Mouse (Mus musculus): ENCODE data around the gene Birc6.
"Not testable (repeated sequence)": the region's sequence is repeated elsewhere in the genome, so short reads cannot be mapped to it uniquely, and the experiment has no call there.

Gene Birc6

DNA sequence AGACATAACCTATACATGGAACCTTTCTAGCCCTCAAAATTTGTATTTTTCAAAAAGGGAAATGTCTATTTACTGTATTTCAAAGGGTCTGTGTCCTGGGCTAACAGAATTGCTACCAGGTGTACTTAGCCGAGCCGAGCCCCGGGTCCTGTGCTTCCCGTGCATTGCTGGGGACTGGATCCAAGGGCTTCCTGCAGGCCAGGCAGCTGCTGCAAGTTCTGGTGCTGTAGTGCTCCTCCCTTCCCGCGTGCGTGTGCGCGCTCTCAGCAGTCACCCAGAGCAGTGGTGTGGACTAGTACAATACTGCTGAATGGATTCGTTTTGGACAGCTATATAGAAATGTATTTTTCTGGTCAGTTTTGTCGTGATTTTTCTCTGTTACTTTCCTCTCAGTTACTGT is 31.8 kb downstream of the Birc6 start:
- in situ Hi-C loops (cut with MseI, MboI): no loop called here

DNA sequence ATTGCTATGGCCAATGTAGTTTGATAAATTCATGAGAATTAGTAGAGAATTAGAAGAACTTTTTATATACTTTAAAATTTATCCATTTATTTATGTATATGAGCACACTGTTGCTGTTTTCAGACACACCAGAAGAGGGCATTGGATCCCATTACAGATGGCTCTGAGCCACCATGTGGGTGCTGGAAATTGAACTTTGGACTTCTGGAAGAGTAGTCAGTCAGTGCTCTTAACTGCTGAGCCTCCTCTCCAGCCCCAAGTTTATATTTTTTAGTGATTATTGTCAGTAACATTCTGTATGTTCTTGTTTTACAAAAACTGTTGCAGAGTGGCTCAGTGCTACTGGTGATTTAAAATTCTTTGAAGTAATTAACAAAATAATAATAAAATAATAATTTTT is 36.1 kb downstream of the Birc6 start:
- in situ Hi-C loops (cut with MseI, MboI): no loop called here

DNA sequence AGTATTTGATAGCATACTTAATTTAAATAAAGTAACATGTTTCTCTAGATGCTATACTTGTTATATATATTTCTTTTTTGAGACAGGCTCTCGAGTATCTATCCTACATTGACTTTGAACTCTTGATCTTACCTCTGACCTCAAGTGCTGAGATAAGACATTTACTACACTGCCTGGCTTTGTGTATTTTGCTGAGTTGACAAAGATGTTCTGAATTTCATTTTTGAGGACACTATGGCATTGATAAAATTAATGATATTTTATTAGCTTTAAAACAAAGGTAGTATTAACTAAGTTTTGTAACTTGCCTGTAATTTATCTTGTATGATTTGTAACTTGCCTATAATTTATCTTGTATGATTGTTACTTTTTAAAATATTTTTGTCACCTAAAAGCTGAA is 41.1 kb downstream of the Birc6 start:
- in situ Hi-C loops (cut with MseI, MboI): no loop called here

DNA sequence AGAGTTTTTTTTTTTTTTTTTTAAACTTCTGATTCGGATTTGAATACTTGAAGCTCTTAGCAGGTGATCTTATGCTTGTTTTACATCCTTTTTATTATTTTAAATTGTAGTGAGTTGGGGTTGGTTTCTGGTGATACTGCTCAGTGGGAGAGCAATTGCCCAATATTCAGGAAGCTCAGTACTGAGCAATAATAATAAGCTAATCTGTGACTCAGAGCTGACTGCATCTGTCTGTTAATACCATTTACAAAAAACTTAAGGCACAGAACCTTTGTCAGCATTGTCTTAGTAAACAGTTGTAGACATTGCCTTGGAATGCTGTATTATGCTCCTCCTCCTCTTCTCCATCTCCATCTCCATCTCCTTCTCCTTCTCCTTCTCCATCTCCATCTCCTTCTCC is 42.5 kb downstream of the Birc6 start:
- in situ Hi-C loops (cut with MseI, MboI): no loop called here

DNA sequence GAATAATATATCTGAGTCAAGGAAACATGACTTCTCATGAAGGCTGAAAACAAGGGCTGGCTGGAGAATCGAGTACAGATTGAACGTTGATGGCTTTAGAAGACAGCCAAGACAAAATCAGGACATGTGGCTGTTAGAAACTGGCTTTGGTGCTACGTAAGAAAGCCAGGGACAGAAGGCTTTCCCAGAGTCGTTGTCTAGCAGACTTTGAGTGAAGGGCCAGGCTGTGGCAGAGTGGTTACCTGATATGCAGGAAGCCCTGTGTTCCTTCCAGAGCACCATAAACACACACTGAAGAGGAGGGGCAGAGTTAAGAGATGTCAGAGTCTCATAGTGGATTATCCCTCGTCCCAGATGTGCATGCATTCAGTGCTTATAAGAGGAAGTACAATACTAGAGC is 49.1 kb downstream of the Birc6 start:
- in situ Hi-C loops (cut with MseI, MboI): no loop called here

DNA sequence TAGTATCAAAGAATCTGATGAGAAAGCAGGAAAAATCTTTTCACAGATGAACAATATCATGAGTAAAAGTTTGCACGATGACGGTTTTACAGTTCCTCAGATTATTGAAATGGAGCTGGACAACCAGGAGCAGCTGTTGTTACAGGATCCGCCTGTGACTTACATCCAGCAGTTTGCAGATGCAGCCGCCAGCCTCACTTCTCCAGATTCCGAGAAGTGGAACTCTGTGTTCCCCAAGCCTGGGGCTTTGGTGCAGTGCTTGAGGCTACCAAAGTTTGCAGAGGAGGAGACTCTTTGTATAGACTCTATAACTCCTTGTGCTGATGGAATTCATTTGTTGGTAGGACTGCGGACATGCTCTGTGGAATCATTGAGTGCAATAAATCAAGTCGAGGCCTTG is 51.5 kb downstream of the Birc6 start:
- in situ Hi-C loops (cut with MseI, MboI): no loop called here

DNA sequence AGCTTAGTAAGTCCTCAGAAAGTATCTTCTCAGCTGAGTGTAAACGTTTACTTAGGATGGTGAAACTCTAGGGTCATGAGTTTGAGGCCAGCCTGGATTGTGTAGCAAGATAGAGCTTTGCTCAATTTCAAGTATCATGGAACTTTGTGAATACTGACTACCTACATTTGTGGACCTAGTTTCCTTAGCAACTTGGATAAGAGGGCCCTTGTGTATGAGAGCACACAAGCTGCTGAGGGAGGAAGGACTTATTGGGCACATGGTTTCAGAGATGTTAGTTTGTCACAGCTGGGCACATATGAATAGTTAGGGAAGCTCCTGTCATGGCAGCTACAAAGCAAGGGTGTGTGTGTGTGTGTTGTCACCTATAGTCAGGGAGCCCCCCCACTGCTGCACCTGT is 52.6 kb downstream of the Birc6 start:
- in situ Hi-C loops (cut with MseI, MboI): no loop called here

DNA sequence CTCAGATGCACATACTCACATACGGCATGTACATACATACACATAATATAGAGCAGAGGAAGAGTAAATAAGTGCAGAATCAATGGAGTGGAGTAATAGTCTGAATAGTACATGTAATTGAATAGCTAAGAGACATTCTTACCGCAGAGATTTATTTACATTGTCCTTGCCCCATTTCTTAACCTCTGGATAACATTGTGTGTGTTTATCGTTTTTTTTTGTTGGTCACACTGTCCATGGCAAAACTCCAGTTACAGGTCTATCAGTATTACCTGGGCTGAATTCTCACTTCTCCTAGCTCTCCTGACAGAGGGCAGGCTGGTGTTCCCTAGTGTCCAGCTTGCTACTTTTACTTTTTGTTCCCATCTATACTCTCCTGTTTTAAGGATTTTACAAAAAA is 58.7 kb downstream of the Birc6 start:
- in situ Hi-C loops (cut with MseI, MboI): no loop called here

DNA sequence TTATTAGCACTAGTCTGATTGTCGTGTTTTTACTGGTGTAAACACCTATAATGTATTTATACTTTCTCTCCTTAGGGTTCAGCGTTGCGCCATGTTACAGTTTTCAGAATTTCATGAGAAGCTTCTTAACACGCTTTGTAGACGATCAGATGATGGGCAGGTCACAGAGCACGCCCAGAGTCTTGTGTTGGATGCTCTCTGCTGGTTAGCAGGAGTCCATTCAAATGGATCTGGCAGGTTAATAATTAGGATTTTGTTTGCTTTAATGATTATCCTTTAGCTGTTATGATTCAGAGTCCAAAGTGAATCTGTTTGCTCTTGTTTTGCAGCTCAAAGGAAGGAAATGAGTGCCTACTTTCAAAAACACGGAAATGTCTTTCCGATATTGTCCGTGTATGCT is 70.8 kb downstream of the Birc6 start:
- in situ Hi-C loops (cut with MseI, MboI): no loop called here

DNA sequence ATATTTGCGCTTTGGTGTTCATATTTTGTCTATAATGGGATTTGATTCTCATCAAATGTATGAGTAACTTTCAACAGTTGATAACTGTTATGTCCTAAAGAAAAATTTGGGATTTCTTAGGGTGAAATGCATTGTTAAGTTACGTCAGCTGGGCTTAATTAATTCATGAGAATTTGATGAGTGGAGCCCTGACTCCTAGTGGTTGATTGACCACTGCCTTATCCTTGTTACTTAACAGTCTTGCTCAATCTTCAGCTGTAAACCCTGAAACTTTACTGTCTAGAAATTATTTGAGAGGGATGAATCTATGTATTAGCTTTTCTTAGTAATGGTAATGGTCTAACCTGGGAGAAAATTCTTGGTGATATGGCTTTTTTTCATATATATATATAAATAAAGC is 71.3 kb downstream of the Birc6 start:
- in situ Hi-C loops (cut with MseI, MboI): no loop called here

DNA sequence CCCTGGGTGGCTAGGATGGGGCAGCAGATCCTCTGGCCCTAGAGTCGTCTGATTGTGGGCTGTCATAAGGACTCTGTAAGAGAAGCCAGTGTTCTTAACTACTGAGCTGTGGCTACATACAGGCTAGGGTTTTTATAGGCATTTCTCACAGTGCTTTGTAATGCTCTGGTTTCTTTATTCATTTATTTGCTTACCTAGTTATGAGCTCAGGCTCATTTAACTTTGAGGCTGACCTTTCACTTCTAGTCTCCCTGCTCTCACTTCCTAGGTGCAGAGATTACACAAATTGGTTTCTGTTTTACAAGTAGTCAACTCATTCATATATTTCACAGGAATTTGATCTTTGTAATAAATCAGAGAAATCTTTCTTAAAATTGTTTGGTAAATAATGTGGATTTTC is 73.1 kb downstream of the Birc6 start:
- in situ Hi-C loops (cut with MseI, MboI): no loop called here

DNA sequence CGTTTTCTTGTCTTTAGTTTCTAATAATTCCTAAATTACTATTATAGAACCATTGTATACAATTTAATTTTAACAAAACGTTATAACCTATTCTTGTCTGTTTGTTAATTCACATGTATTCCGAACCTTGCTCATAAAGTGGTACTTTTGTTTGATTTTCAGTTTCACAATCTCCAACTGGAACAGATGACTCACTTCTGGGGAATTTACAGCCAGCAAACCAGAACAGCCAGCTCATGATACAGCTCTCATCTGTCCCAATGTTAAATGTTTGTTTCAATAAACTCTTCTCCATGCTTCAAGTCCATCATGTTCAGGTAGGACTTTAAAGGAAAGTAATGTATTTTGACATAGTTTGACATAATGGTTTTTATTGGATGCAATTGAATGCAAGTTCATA is 102.7 kb downstream of the Birc6 start:
- in situ Hi-C loops (cut with MseI, MboI): no loop called here

DNA sequence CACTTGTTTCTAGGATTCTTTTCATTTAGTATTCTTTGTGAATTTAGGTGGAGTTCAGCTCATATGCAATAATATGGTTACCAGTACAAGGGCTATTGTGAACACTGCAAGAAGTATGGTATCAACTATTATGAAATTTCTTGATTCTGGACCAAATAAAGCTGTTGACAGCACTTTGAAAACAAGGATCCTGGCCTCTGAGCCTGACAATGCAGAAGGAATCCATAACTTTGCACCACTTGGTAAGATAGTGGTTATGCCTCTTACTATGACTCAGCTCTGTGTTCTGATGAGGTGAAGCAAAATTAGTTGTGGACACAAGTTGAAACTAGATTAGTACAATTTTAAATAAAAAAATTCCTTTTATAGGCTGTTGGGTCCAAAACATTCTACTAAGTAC is 114.3 kb downstream of the Birc6 start:
- in situ Hi-C loops (cut with MseI, MboI): no loop called here

DNA sequence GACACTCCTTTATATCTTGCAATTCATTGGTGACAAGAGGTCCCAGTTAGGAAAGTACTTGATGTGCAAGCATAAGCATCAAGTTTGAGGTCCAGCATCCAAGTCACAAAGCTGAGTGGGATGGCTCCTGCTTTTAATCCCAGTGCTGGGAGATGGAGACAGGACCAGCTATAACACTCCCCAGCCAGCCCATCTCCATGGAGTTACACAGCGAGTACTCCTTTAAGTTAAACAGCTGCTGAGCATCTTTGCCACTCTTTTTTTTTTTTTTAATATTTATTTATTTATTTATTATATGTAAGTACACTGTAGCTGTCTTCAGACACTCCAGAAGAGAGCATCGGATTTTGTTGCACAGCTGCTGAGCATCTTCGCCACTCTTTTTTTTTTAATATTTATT is 130.3 kb downstream of the Birc6 start:
- in situ Hi-C loops (cut with MseI, MboI): no loop called here

DNA sequence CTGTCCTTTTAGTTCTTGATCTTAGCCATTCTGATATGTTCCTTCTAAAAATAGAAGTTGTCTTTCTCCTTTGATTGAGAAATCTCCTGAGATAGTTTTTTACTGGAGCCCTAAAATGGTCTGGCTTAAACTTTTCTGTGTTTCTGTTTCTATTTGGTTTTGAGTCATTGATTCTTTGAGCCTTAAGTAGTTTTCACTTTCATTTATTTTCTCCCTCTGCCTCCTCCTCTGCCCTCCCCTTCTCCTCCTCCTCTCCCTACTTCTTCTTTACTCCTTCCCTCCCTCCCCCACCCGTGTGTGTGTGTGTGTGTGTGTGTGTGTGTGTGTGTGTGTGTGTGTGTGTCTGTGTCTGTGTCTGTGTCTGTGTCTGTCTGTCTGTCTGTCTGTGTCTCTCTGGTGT is 139.9 kb downstream of the Birc6 start:
- in situ Hi-C loops (cut with MseI, MboI): no loop called here

DNA sequence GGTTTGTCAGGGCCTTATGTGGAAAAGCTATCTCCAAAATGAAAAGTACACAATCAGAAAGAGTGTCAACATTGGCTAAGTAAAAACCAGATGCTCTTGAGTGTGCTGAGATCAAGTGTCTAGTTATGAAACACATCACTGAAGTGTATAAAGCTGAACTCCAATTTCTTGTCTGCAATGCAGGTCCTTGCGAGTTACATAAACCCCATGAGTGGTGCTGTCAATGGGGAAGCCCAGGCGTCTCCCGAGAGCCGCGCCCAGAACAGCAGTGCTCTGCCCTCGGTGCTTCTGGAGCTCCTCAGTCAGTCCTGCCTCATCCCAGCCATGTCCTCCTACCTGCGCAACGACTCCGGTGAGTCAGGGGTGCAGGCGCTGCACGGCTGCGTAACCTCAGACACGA is 141.9 kb downstream of the Birc6 start:
- in situ Hi-C loops (cut with MseI, MboI): no loop called here

DNA sequence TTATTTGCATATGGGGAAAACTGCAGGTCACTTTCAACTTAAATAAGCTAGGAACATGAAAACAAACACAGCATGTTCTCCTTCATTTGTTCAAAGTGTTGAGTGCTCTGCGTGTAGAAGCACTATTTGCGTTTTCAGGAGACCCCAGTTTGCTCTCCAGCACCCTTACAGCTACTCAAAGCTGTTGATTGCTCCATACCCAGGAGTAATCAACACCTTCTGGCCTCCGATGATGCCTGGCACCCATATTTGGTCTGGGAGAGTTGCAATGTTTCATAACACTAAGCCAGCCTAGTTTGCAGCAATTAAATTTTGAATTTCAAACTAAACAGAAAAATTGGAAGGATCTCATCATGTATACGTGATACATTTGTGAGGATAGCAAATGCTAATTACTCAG is 144.4 kb downstream of the Birc6 start:
- in situ Hi-C loops (cut with MseI, MboI): no loop called here

DNA sequence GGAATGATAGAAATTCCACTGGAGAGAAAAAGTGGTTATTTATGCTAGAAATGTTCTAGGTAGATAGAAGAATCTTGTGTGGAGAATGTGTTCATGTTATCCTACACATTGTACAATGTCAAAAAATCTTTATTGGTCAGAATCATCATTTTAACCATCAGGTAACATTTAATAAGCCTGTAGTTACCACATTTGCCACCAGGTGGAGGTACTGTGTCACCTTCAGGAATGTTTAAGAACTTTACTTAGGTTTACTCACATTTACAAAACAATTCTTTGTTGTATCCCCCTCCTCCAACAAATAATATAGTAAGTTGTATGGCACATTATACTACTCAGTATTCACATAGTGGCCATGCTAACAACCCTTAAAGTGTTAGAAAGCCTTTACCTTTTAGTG is 145.2 kb downstream of the Birc6 start:
- in situ Hi-C loops (cut with MseI, MboI): no loop called here

DNA sequence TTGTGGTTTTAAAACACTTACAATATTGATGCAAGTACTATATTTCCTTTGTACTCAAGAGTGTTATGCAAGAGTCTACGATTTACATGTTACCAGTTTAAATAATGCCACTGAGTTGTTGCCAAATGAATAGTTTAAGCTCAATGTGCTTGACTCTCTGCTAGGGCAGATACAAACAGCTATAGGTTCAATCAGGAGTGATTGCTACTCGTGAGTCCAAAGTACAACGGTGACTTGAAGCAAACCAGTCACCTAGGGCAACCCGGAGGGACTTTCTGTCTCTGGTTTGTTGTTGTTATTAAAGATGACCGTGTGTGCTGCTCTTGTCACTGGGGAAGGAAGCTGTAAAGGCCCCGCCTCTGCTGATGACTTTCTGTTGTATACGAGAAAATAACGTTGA is 150.0 kb downstream of the Birc6 start:
- in situ Hi-C loops (cut with MseI, MboI): no loop called here

DNA sequence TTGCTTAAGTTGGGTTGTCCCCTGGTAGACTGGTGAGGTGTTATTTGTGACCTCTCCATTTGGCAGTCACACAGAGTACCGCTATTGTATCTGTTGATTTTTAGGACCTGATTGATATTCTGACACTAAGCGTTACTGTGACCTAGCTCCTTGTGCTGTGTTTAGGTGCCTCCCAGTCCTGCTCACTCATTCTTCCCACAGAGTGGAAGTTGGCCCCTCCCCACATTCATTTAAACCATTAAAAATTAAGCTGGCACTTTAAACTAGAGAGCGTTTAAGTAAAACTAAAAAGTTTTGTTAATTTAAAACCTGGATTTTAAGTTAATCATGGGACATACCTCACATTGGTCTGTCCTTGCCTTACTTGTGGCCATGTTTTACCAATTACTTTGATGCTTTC is 156.8 kb downstream of the Birc6 start:
- in situ Hi-C loops (cut with MseI, MboI): no loop called here

DNA sequence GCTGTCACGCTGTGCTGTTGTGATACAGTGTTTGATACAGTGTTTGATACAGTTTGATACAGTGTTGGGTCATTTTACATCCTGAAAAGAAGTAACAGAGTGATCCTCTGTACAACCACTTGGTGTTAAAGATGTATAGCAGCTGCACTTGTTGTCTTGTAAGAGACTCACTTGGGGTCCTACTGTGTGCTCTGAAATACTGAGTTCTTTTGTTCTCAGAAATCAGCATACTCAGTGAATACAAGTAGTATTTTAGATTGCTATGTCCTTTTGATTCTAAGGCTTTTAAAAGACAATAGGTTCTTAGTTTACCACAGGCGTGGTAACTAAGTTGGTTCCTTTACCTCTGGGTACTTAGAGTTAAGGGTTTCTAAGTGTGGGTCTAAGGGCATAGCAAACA is 160.5 kb downstream of the Birc6 start:
- in situ Hi-C loops (cut with MseI, MboI): no loop called here

DNA sequence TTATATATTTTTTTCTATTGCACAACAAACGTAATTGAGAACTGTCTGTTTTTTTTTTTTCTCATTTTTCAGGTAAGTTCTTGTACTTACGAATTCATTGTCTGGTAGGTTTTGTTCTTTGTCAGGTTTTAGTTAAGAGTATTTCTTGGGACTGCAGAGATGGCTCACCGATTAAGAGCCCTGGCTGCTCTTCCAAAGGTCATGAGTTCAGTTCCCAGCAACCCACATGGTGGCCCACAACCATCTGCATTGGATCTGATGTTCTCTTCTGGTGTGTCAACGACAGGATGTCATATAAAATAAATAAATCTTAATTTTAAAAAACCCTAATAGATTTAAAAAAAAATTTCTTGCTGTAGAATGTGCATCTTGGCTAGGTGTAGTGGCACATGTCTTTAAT is 161.3 kb downstream of the Birc6 start:
- in situ Hi-C loops (cut with MseI, MboI): no loop called here

DNA sequence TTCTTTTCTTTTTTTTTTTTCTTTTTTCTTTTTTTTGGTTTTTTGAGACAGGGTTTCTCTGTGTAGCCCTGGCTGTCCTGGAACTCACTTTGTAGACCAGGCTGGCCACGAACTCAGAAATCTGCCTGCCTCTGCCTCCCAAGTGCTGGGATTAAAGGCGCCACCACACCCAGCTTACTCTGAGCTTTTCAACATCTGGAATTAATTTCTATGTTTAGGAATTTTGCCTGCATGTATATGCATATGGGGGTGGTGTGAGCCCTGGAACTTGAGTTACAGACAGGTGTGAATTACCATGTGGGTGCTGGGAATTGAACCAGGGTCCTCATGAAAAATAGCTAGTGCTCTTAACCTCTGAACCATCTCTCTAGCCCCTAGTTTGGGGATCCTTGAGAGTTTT is 173.6 kb downstream of the Birc6 start:
- in situ Hi-C loops (cut with MseI, MboI): not testable (repeated sequence)

DNA sequence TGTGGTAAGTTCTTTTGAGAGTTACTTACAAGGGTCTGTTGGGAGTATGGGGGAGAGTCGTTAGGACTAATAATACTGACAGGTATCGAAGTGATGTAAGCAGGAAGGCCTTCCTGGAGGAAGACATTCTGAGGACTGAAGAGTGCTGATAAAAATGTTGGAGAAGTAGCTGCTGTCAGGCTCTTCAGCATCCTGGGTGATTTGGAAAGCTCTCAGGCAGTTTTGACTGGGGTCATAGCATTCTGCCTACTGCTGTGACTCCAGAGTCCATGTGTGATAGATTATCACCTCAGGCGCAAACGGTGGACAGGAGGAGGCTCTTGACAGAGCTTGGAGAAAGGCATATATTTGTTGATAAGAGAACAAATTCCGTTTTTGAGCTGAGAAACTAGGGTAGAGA is 177.4 kb downstream of the Birc6 start:
- in situ Hi-C loops (cut with MseI, MboI): no loop called here

DNA sequence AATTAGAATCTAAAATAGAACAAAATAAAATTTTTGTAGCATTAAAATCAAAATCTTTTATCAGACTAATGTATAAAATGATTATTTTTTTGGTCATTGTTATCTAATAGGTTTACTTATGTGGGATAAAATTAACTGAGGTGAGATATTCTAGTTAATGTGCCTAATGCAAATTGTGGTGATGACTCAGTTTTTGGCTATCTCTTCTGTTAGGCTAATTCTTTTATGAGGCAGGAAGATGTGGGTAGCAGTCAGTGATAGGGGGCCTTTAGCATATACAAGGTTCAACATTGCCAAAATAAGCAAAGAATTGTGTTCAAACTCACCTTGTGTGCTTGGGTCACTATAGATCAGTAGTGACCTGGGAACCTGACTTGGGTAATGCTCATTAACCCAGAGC is 178.5 kb downstream of the Birc6 start:
- in situ Hi-C loops (cut with MseI, MboI): no loop called here

Measured in mouse trophoblast stem cell (cell line).